Mouse (Mus musculus): ENCODE data around the gene Iqsec1. TPM values are rescaled to one million over a fixed set of nuclear protein-coding genes. Genes with fewer than 3 reads are reported as not detected.
A peak's percentile ranks its signal among the peaks of the same experiment; 100 is the strongest.

The Iqsec1 gene
- polyA plus RNA-seq, 1 experiment from 2014 or later = 5.1 TPM

- Histone ChIP-seq H3K27me3 (ENCODE audit: control insufficient read depth, insufficient read depth, low read length) (no peaks in the 10 kb centered on the region), H3K4me3 (ENCODE audit: low read depth, low read length) (no peak overlapping the region), H3K4me2 (replicated peaks; ENCODE audit: low read depth) (no peak overlapping the region), H3K36me3 (ENCODE audit: control insufficient read depth, insufficient read depth, low read length) (no peaks in the 10 kb centered on the region), H3K27ac (replicated peaks) (no peak overlapping the region), H3K4me1 (replicated peaks; ENCODE audit: control insufficient read depth, insufficient read depth) (peaks cover 3% of the 10 kb centered on the region; the same call in 1 of the 2 replicates), H3K9me3 (ENCODE audit: control insufficient read depth, low read length) (no peaks in the 10 kb centered on the region), H3K9ac (ENCODE audit: low read length) (no peak overlapping the region)
- TF ChIP-seq EP300 (optimal IDR thresholded peaks at IDR 0.05) = no peak
- TF ChIP-seq CTCF (IDR thresholded peaks at IDR 0.05; ENCODE audit: low read depth) = no peak
- WGBS = 81% methylated on average over 5 of the region's 5 CpGs
- ATAC-seq (ENCODE audit: low FRiP score, low TSS enrichment) (no peak), DNase-seq (ENCODE audit: low spot score) (no peak)
Observed at GRCm38 (mm10) chr6:90619936-90620335, 368.5 kb downstream of the Iqsec1 start.

- 67% methylated on average over 19 of the region's 19 CpGs for WGBS
- H3K27ac ChIP-seq (replicated peaks) = no peak overlapping the region
- TF ChIP-seq CTCF (IDR thresholded peaks at IDR 0.05; ENCODE audit: low read depth) (no peak), EP300 (optimal IDR thresholded peaks at IDR 0.05) (no peak)
- ATAC-seq (ENCODE audit: low FRiP score, low TSS enrichment) (peak; percentile 60), DNase-seq (ENCODE audit: low spot score) (peak; percentile 58)
- 0 out of 2 replicates have a peak, but pooled peaks cover 3% of the 10 kb centered on the region for H3K4me1 ChIP-seq (replicated peaks; ENCODE audit: control insufficient read depth, insufficient read depth)
- no peaks in the 10 kb centered on the region for H3K9me3 ChIP-seq (ENCODE audit: control insufficient read depth, low read length)
- 0 out of 2 replicates have a peak overlapping the region, but pooled peaks have one; percentile 8 for H3K9ac ChIP-seq (ENCODE audit: low read length)
- H3K27me3 ChIP-seq (ENCODE audit: control insufficient read depth, insufficient read depth, low read length) = no peaks in the 10 kb centered on the region
- no peak overlapping the region for H3K4me3 ChIP-seq (ENCODE audit: low read depth, low read length)
- no peak overlapping the region for H3K4me2 ChIP-seq (replicated peaks; ENCODE audit: low read depth)
- H3K36me3 ChIP-seq (ENCODE audit: control insufficient read depth, insufficient read depth, low read length) = no peaks in the 10 kb centered on the region
Observed at GRCm38 (mm10) chr6:90618821-90619636, 369.5 kb downstream of the Iqsec1 start.

- ATAC-seq (ENCODE audit: low FRiP score, low TSS enrichment) (no peak), DNase-seq (ENCODE audit: low spot score) (no peak)
- Histone ChIP-seq H3K4me2 (replicated peaks; ENCODE audit: low read depth) (no peak overlapping the region), H3K27ac (replicated peaks) (no peak overlapping the region), H3K27me3 (ENCODE audit: control insufficient read depth, insufficient read depth, low read length) (no peaks in the 10 kb centered on the region), H3K4me3 (ENCODE audit: low read depth, low read length) (no peak overlapping the region), H3K36me3 (ENCODE audit: control insufficient read depth, insufficient read depth, low read length) (no peaks in the 10 kb centered on the region), H3K9ac (ENCODE audit: low read length) (no peak overlapping the region), H3K4me1 (replicated peaks; ENCODE audit: control insufficient read depth, insufficient read depth) (0 out of 2 replicates have a peak, but pooled peaks cover 3% of the 10 kb centered on the region), H3K9me3 (ENCODE audit: control insufficient read depth, low read length) (no peaks in the 10 kb centered on the region)
- 73% methylated on average over 4 of the region's 4 CpGs for WGBS
- TF ChIP-seq CTCF (IDR thresholded peaks at IDR 0.05; ENCODE audit: low read depth) (no peak), EP300 (optimal IDR thresholded peaks at IDR 0.05) (no peak)
Observed at GRCm38 (mm10) chr6:90618274-90618673, 370.2 kb downstream of the Iqsec1 start.

GRCm38 (mm10) chr6:90616481-90616880, 372.0 kb downstream of the Iqsec1 start:
- no peaks in the 10 kb centered on the region for H3K9me3 ChIP-seq (ENCODE audit: control insufficient read depth, low read length)
- H3K4me1 ChIP-seq (replicated peaks; ENCODE audit: control insufficient read depth, insufficient read depth) = 0 out of 2 replicates have a peak, but pooled peaks cover 3% of the 10 kb centered on the region
- no peak overlapping the region for H3K9ac ChIP-seq (ENCODE audit: low read length)
- 85% methylated on average over 6 of the region's 6 CpGs for WGBS
- no peak for ATAC-seq (ENCODE audit: low FRiP score, low TSS enrichment)
- H3K36me3 ChIP-seq (ENCODE audit: control insufficient read depth, insufficient read depth, low read length) = no peaks in the 10 kb centered on the region
- no peaks in the 10 kb centered on the region for H3K27me3 ChIP-seq (ENCODE audit: control insufficient read depth, insufficient read depth, low read length)
- no peak overlapping the region for H3K4me2 ChIP-seq (replicated peaks; ENCODE audit: low read depth)
- no peak overlapping the region for H3K27ac ChIP-seq (replicated peaks)
- no peak overlapping the region for H3K4me3 ChIP-seq (ENCODE audit: low read depth, low read length)
- no peak for TF ChIP-seq EP300 (optimal IDR thresholded peaks at IDR 0.05)
- DNase-seq (ENCODE audit: low spot score) = no peak

GRCm38 (mm10) chr6:90615991-90616390, 372.5 kb downstream of the Iqsec1 start:
- Histone ChIP-seq H3K4me2 (replicated peaks; ENCODE audit: low read depth) (no peak overlapping the region), H3K4me1 (replicated peaks; ENCODE audit: control insufficient read depth, insufficient read depth) (0 out of 2 replicates have a peak, but pooled peaks cover 3% of the 10 kb centered on the region), H3K36me3 (ENCODE audit: control insufficient read depth, insufficient read depth, low read length) (no peaks in the 10 kb centered on the region), H3K27me3 (ENCODE audit: control insufficient read depth, insufficient read depth, low read length) (no peaks in the 10 kb centered on the region), H3K9ac (ENCODE audit: low read length) (no peak overlapping the region), H3K27ac (replicated peaks) (no peak overlapping the region), H3K9me3 (ENCODE audit: control insufficient read depth, low read length) (no peaks in the 10 kb centered on the region), H3K4me3 (ENCODE audit: low read depth, low read length) (no peak overlapping the region)
- TF ChIP-seq CTCF (IDR thresholded peaks at IDR 0.05; ENCODE audit: low read depth) (no peak), EP300 (optimal IDR thresholded peaks at IDR 0.05) (no peak)
- WGBS = 69% methylated on average over 6 of the region's 6 CpGs
- DNase-seq (ENCODE audit: low spot score) (no peak), ATAC-seq (ENCODE audit: low FRiP score, low TSS enrichment) (no peak)

- H3K27me3 ChIP-seq (ENCODE audit: control insufficient read depth, insufficient read depth, low read length) = no peaks in the 10 kb centered on the region
- no peak for TF ChIP-seq EP300 (optimal IDR thresholded peaks at IDR 0.05)
- no peaks in the 10 kb centered on the region for H3K9me3 ChIP-seq (ENCODE audit: control insufficient read depth, low read length)
- no peak overlapping the region for H3K4me3 ChIP-seq (ENCODE audit: low read depth, low read length)
- no peak for DNase-seq (ENCODE audit: low spot score)
- no peaks in the 10 kb centered on the region for H3K36me3 ChIP-seq (ENCODE audit: control insufficient read depth, insufficient read depth, low read length)
- H3K9ac ChIP-seq (ENCODE audit: low read length) = no peak overlapping the region
- no peak for ATAC-seq (ENCODE audit: low FRiP score, low TSS enrichment)
- H3K27ac ChIP-seq (replicated peaks) = no peak overlapping the region
- H3K4me1 ChIP-seq (replicated peaks; ENCODE audit: control insufficient read depth, insufficient read depth) = 0 out of 2 replicates have a peak, but pooled peaks cover 3% of the 10 kb centered on the region
- 83% methylated on average over 7 of the region's 7 CpGs for WGBS
- no peak overlapping the region for H3K4me2 ChIP-seq (replicated peaks; ENCODE audit: low read depth)
Observed at GRCm38 (mm10) chr6:90615362-90615761, 373.1 kb downstream of the Iqsec1 start.

Data from stomach, postnatal 0 days (tissue).